Mouse (Mus musculus): ENCODE data around the gene Krt71. TPM values are rescaled to one million over a fixed set of nuclear protein-coding genes. Genes with fewer than 3 reads are reported as not detected.
"Not testable (repeated sequence)": the region's sequence is repeated elsewhere in the genome, so short reads cannot be mapped to it uniquely, and the experiment has no call there.

The Krt71 gene
- total RNA-seq, 1 experiment from 2014 or later = not detected

DNA sequence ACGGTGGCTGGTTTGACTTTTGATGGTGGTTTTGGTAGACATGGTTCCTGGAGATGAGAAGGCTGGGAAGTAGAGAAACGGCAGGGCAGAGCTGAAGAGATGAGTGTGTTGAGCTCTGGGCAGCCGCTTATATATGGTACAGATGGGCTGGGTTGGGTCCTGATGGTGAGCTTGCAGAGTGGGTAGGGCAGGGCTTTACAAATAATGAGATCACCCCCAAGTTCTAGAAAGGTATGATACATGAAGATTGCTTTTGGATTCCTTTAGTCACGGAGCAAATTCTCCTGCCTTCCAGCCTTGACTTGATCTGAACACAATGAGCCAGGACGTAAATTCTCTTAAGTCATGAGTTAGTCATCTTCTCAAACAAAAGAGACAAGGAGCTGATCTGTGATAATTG is 48.7 kb downstream of the Krt71 start, which contains the start of gene Krt6a:
TSS of gene Krt6a (minus strand) at position 101 of the 400 bp plus-strand sequence.
- ATAC-seq (replicated peaks; ENCODE audit: low read depth, poor library complexity, severe bottlenecking) = no peak

DNA sequence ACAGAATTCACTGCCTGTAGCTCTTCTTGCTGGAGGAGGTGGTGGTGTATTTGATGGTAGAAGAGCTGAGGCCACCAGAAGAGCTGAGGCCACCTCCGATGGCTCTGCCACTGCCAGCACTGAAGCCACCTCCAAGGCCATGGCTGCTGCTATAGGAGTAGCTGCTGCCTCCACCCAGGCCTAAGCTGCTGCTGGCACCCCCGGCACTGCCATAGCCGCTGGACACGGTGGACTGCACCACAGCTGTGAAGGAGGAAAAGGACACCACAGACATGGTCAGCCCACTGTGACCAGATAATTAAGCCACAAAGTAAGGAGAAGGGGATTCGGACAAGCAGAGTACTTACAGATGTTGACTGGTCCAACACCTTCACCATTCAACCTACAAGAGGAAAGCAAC is 52.4 kb downstream of the Krt71 start:
- not testable (repeated sequence) for ATAC-seq (replicated peaks; ENCODE audit: low read depth, poor library complexity, severe bottlenecking)

DNA sequence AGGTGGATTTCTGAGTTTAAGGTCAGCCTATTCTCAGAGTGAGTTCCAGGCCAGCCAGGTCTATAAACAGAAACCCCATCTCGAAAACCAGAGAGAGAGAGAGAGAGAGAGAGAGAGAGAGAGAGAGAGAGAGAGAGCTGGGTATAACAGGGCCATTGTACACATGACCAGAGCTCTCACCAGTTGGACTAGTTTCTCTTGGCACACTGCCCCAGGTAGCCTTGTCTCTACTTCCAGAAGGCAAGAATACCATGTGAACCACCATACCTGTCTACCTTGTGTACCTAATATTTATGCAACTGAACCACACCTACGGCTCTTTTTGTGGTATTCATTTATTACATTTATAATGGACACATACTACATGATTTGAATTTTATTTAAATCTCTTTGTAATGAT is 54.7 kb downstream of the Krt71 start:
- no peak for ATAC-seq (replicated peaks; ENCODE audit: low read depth, poor library complexity, severe bottlenecking)

Other genes with a start within 250 kb of the Krt71 start
- gene Gm49425, start 225.8 kb downstream of the Krt71 start, total RNA-seq (2017) = not detected in 2 replicates
- not detected in 2 replicates for gene Krt84, start 210.3 kb downstream of the Krt71 start, total RNA-seq (2017)
- not detected in 2 replicates for gene Krt82, start 192.4 kb downstream of the Krt71 start, total RNA-seq (2017)
- not detected in 2 replicates for gene Krt90, start 180.2 kb downstream of the Krt71 start, total RNA-seq (2017)
- gene Krt75, start 169.2 kb downstream of the Krt71 start, total RNA-seq (2017) = not detected in 2 replicates
- not detected in 2 replicates for gene Gm5414, start 114.9 kb downstream of the Krt71 start, total RNA-seq (2017)
- not detected in 2 replicates for gene Gm5478, start 95.7 kb downstream of the Krt71 start, total RNA-seq (2017)
- not detected in 2 replicates for gene Krt6b, start 62.8 kb downstream of the Krt71 start, total RNA-seq (2017)
- gene Krt6a, start 48.8 kb downstream of the Krt71 start, total RNA-seq (2017) = not detected in 2 replicates
- gene Krt5, start 30.2 kb downstream of the Krt71 start, total RNA-seq (2017) = not detected in 2 replicates
- not detected in 2 replicates for gene Krt72, start 43.4 kb upstream of the Krt71 start, total RNA-seq (2017)
- gene Krt73, start 59.2 kb upstream of the Krt71 start, total RNA-seq (2017) = not detected in 2 replicates
- gene Krt2, start 75.1 kb upstream of the Krt71 start, total RNA-seq (2017) = not detected in 2 replicates
- not detected in 2 replicates for gene Krt1, start 107.7 kb upstream of the Krt71 start, total RNA-seq (2017)
- not detected in 2 replicates for gene Krt77, start 126.6 kb upstream of the Krt71 start, total RNA-seq (2017)
- not detected in 2 replicates for gene Krt76, start 149.8 kb upstream of the Krt71 start, total RNA-seq (2017)
- gene Krt4, start 181.6 kb upstream of the Krt71 start, total RNA-seq (2017) = not detected in 2 replicates
- gene Krt79, start 197.2 kb upstream of the Krt71 start, total RNA-seq (2017) = not detected in 2 replicates
- gene Krt78, start 211.2 kb upstream of the Krt71 start, total RNA-seq (2017) = not detected in 2 replicates